Mouse (Mus musculus): ENCODE data around the gene Nlgn1. TPM values are rescaled to one million over a fixed set of nuclear protein-coding genes. Genes with fewer than 3 reads are reported as not detected.
"Not testable (repeated sequence)": the region's sequence is repeated elsewhere in the genome, so short reads cannot be mapped to it uniquely, and the experiment has no call there.

Gene Nlgn1
- polyA plus RNA-seq, 1 experiment from 2014 or later, result 0.23 TPM

DNA sequence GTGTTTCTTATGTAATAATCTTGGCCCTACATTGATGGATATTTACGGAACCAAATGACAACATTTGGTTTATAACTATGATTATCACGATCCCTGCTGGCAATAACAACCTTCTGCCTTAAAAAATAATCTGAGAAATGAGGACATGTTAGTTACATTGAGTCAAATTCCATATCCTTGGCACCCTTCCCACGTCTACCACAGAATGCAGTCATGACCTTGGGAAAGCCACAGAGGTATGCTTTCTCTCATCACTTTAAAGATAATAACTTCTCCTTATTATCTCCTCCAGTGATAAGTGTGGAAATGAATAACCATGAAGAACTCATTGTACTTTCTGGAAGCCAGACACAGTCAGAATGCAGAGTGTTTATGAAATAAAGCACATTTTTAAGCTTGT is 808.0 kb downstream of the Nlgn1 start:
- H3K4me3 ChIP-seq (ENCODE audit: low read depth, low read length); ATAC-seq (replicated peaks; ENCODE audit: insufficient number of reproducible peaks, low FRiP score, low TSS enrichment); H3K4me1 ChIP-seq (ENCODE audit: control insufficient read depth, insufficient read depth, low read length); H3K4me2 ChIP-seq; H3K9me3 ChIP-seq (replicated peaks; ENCODE audit: control insufficient read depth, low read length); H3K36me3 ChIP-seq (ENCODE audit: control insufficient read depth, insufficient read depth, low read length); H3K27me3 ChIP-seq (ENCODE audit: control insufficient read depth, insufficient read depth, low read length); H3K27ac ChIP-seq (ENCODE audit: low read depth, low read length); H3K9ac ChIP-seq (ENCODE audit: low read depth, low read length): not testable (repeated sequence)
- WGBS (ENCODE audit: insufficient replicate concordance), result 19% methylated on average over 1 of the region's 3 CpGs

- ATAC-seq (replicated peaks; ENCODE audit: insufficient number of reproducible peaks, low FRiP score, low TSS enrichment), result no peak
- H3K36me3 ChIP-seq (ENCODE audit: control insufficient read depth, insufficient read depth, low read length), result no peaks in the 10 kb centered on the region
- H3K9me3 ChIP-seq (replicated peaks; ENCODE audit: control insufficient read depth, low read length), result no peaks in the 10 kb centered on the region
- no peak overlapping the region for H3K9ac ChIP-seq (ENCODE audit: low read depth, low read length)
- H3K27ac ChIP-seq (ENCODE audit: low read depth, low read length), result no peak overlapping the region
- whole genome bisulfite sequencing (ENCODE audit: insufficient replicate concordance), result 68% methylated on average over 2 of the region's 2 CpGs
- no peak overlapping the region for H3K4me2 ChIP-seq
- no peaks in the 10 kb centered on the region for H3K27me3 ChIP-seq (ENCODE audit: control insufficient read depth, insufficient read depth, low read length)
- no peak overlapping the region for H3K4me3 ChIP-seq (ENCODE audit: low read depth, low read length)
- no peaks in the 10 kb centered on the region for H3K4me1 ChIP-seq (ENCODE audit: control insufficient read depth, insufficient read depth, low read length)
Observed at GRCm38 (mm10) chr3:25463051-25463450, 869.2 kb downstream of the Nlgn1 start.

DNA sequence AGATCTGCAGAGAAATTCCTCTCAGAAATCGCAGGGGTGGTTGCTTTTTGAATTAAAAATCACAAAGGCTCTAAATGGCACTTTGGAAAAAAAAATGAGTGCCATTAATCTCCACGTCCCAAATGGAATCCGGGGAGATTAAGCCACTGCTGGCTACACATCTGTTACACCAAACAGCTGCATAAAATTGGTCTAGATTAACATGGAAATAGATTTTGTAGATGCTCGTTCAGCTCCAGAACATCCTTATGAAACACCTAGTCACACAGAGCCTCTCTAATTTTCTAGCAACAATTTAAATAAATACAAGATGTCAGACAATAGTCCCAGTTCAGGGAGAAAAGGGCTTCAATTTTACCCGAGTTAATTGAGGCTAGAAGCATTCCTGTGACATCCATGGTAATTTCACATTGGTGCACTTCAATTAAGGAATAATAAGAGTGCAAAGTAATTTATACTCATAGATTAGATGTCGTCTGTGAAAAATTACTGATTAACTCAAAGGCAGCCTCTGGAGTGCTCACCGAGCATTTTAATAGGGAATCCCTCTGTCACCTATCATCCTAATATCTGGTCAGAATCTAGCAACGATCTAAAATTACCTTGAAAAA is 875.9 kb downstream of the Nlgn1 start:
- no peaks in the 10 kb centered on the region for H3K9me3 ChIP-seq (replicated peaks; ENCODE audit: control insufficient read depth, low read length)
- H3K4me3 ChIP-seq (ENCODE audit: low read depth, low read length), result no peak overlapping the region
- no peak overlapping the region for H3K4me2 ChIP-seq
- H3K27me3 ChIP-seq (ENCODE audit: control insufficient read depth, insufficient read depth, low read length), result no peaks in the 10 kb centered on the region
- no peaks in the 10 kb centered on the region for H3K4me1 ChIP-seq (ENCODE audit: control insufficient read depth, insufficient read depth, low read length)
- no peaks in the 10 kb centered on the region for H3K36me3 ChIP-seq (ENCODE audit: control insufficient read depth, insufficient read depth, low read length)
- ATAC-seq (replicated peaks; ENCODE audit: insufficient number of reproducible peaks, low FRiP score, low TSS enrichment), result no peak
- no peak overlapping the region for H3K9ac ChIP-seq (ENCODE audit: low read depth, low read length)
- 77% methylated on average over 8 of the region's 8 CpGs for WGBS (ENCODE audit: insufficient replicate concordance)
- H3K27ac ChIP-seq (ENCODE audit: low read depth, low read length), result no peak overlapping the region

- Histone ChIP-seq H3K36me3 (ENCODE audit: control insufficient read depth, insufficient read depth, low read length) (no peaks in the 10 kb centered on the region), H3K27ac (ENCODE audit: low read depth, low read length) (no peak overlapping the region), H3K4me1 (ENCODE audit: control insufficient read depth, insufficient read depth, low read length) (no peaks in the 10 kb centered on the region), H3K4me3 (ENCODE audit: low read depth, low read length) (no peak overlapping the region), H3K27me3 (ENCODE audit: control insufficient read depth, insufficient read depth, low read length) (no peaks in the 10 kb centered on the region), H3K9me3 (replicated peaks; ENCODE audit: control insufficient read depth, low read length) (no peaks in the 10 kb centered on the region), H3K4me2 (no peak overlapping the region), H3K9ac (ENCODE audit: low read depth, low read length) (no peak overlapping the region)
- 52% methylated on average over 1 of the region's 1 CpGs for WGBS (ENCODE audit: insufficient replicate concordance)
- ATAC-seq (replicated peaks; ENCODE audit: insufficient number of reproducible peaks, low FRiP score, low TSS enrichment), result no peak
Observed at GRCm38 (mm10) chr3:25452314-25452713, 879.9 kb downstream of the Nlgn1 start.

DNA sequence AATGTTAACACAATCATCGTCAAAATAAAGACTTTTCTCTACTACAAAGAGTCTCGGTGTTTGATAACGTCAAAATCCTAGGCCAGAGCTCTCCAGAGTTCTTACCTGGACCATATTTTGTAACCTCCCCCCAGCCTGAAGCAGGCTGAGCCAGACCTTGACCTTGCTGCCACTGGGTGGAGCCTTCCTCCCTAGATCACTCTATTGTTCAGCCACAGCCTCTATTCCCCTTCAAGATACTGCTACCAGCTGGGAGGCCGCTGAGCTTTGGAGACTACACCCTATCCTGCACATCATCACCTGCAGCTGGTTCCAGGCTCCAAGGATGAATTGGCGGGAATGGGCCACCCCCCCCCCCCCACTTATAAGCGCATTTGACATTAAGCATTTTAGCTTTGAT is 881.8 kb downstream of the Nlgn1 start:
- H3K4me2 ChIP-seq, result no peak overlapping the region
- no peaks in the 10 kb centered on the region for H3K4me1 ChIP-seq (ENCODE audit: control insufficient read depth, insufficient read depth, low read length)
- H3K4me3 ChIP-seq (ENCODE audit: low read depth, low read length), result no peak overlapping the region
- H3K9ac ChIP-seq (ENCODE audit: low read depth, low read length), result no peak overlapping the region
- no peaks in the 10 kb centered on the region for H3K36me3 ChIP-seq (ENCODE audit: control insufficient read depth, insufficient read depth, low read length)
- H3K27ac ChIP-seq (ENCODE audit: low read depth, low read length), result no peak overlapping the region
- WGBS (ENCODE audit: insufficient replicate concordance), result 66% methylated on average over 6 of the region's 6 CpGs
- ATAC-seq (replicated peaks; ENCODE audit: insufficient number of reproducible peaks, low FRiP score, low TSS enrichment), result no peak
- H3K9me3 ChIP-seq (replicated peaks; ENCODE audit: control insufficient read depth, low read length), result no peaks in the 10 kb centered on the region
- H3K27me3 ChIP-seq (ENCODE audit: control insufficient read depth, insufficient read depth, low read length), result no peaks in the 10 kb centered on the region

GRCm38 (mm10) chr3:25449356-25449755 is 882.9 kb downstream of the Nlgn1 start:
- Histone ChIP-seq H3K9me3 (replicated peaks; ENCODE audit: control insufficient read depth, low read length) (no peaks in the 10 kb centered on the region), H3K4me1 (ENCODE audit: control insufficient read depth, insufficient read depth, low read length) (no peaks in the 10 kb centered on the region), H3K4me3 (ENCODE audit: low read depth, low read length) (no peak overlapping the region), H3K9ac (ENCODE audit: low read depth, low read length) (no peak overlapping the region), H3K4me2 (no peak overlapping the region), H3K27ac (ENCODE audit: low read depth, low read length) (no peak overlapping the region), H3K36me3 (ENCODE audit: control insufficient read depth, insufficient read depth, low read length) (no peaks in the 10 kb centered on the region), H3K27me3 (ENCODE audit: control insufficient read depth, insufficient read depth, low read length) (no peaks in the 10 kb centered on the region)
- no peak for ATAC-seq (replicated peaks; ENCODE audit: insufficient number of reproducible peaks, low FRiP score, low TSS enrichment)
- 58% methylated on average over 4 of the region's 4 CpGs for WGBS (ENCODE audit: insufficient replicate concordance)

DNA sequence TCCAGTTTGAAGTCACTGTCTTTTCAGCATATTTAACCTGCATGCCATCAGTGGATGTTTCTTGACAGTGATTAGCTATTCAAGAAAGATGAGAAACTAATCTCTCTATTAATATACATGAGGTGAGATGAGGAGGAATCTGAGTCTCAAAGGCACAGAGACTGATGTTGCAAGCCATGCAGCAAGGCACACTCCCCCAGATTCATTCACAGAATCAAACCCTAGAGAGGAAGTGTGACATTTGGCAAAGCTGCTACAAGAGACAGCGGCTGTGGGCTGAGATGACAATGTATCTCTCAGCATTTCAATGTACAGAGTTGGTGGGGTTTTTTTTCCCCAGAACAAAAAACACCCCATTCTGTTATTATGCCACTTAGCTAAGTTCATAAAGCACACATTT is 885.1 kb downstream of the Nlgn1 start:
- 57% methylated on average over 1 of the region's 1 CpGs for WGBS (ENCODE audit: insufficient replicate concordance)
- Histone ChIP-seq H3K9ac (ENCODE audit: low read depth, low read length) (no peak overlapping the region), H3K9me3 (replicated peaks; ENCODE audit: control insufficient read depth, low read length) (no peaks in the 10 kb centered on the region), H3K4me2 (no peak overlapping the region), H3K4me3 (ENCODE audit: low read depth, low read length) (no peak overlapping the region), H3K27ac (ENCODE audit: low read depth, low read length) (no peak overlapping the region), H3K36me3 (ENCODE audit: control insufficient read depth, insufficient read depth, low read length) (no peaks in the 10 kb centered on the region), H3K4me1 (ENCODE audit: control insufficient read depth, insufficient read depth, low read length) (no peaks in the 10 kb centered on the region), H3K27me3 (ENCODE audit: control insufficient read depth, insufficient read depth, low read length) (no peaks in the 10 kb centered on the region)
- ATAC-seq (replicated peaks; ENCODE audit: insufficient number of reproducible peaks, low FRiP score, low TSS enrichment), result no peak

GRCm38 (mm10) chr3:25443657-25444056 is 888.6 kb downstream of the Nlgn1 start:
- H3K4me3 ChIP-seq (ENCODE audit: low read depth, low read length), result no peak overlapping the region
- no peaks in the 10 kb centered on the region for H3K36me3 ChIP-seq (ENCODE audit: control insufficient read depth, insufficient read depth, low read length)
- H3K27ac ChIP-seq (ENCODE audit: low read depth, low read length), result no peak overlapping the region
- no peak overlapping the region for H3K9ac ChIP-seq (ENCODE audit: low read depth, low read length)
- H3K9me3 ChIP-seq (replicated peaks; ENCODE audit: control insufficient read depth, low read length), result no peaks in the 10 kb centered on the region
- WGBS (ENCODE audit: insufficient replicate concordance), result 66% methylated on average over 3 of the region's 3 CpGs
- no peak for ATAC-seq (replicated peaks; ENCODE audit: insufficient number of reproducible peaks, low FRiP score, low TSS enrichment)
- H3K4me1 ChIP-seq (ENCODE audit: control insufficient read depth, insufficient read depth, low read length), result no peaks in the 10 kb centered on the region
- H3K27me3 ChIP-seq (ENCODE audit: control insufficient read depth, insufficient read depth, low read length), result no peaks in the 10 kb centered on the region
- no peak overlapping the region for H3K4me2 ChIP-seq

- Histone ChIP-seq H3K36me3 (ENCODE audit: control insufficient read depth, insufficient read depth, low read length) (no peaks in the 10 kb centered on the region), H3K9ac (ENCODE audit: low read depth, low read length) (no peak overlapping the region), H3K4me3 (ENCODE audit: low read depth, low read length) (no peak overlapping the region), H3K4me1 (ENCODE audit: control insufficient read depth, insufficient read depth, low read length) (no peaks in the 10 kb centered on the region), H3K27me3 (ENCODE audit: control insufficient read depth, insufficient read depth, low read length) (no peaks in the 10 kb centered on the region), H3K4me2 (no peak overlapping the region), H3K27ac (ENCODE audit: low read depth, low read length) (no peak overlapping the region), H3K9me3 (replicated peaks; ENCODE audit: control insufficient read depth, low read length) (no peaks in the 10 kb centered on the region)
- WGBS (ENCODE audit: insufficient replicate concordance), result 86% methylated on average over 1 of the region's 1 CpGs
- no peak for ATAC-seq (replicated peaks; ENCODE audit: insufficient number of reproducible peaks, low FRiP score, low TSS enrichment)
Observed at GRCm38 (mm10) chr3:25442617-25443016, 889.6 kb downstream of the Nlgn1 start.

All from heart, embryonic 11.5 days (tissue).